Mouse (Mus musculus) frontal cortex, postnatal 14 days (tissue): ENCODE data around the gene Gkn2.

Experiments
- DNase-seq, 2 experiments: peaks; one replicate each; pipeline ENCODE4 v3.0.0; 2022; ENCODE audit warnings: low spot score in 2 of 2

Gene Gkn2

DNA sequence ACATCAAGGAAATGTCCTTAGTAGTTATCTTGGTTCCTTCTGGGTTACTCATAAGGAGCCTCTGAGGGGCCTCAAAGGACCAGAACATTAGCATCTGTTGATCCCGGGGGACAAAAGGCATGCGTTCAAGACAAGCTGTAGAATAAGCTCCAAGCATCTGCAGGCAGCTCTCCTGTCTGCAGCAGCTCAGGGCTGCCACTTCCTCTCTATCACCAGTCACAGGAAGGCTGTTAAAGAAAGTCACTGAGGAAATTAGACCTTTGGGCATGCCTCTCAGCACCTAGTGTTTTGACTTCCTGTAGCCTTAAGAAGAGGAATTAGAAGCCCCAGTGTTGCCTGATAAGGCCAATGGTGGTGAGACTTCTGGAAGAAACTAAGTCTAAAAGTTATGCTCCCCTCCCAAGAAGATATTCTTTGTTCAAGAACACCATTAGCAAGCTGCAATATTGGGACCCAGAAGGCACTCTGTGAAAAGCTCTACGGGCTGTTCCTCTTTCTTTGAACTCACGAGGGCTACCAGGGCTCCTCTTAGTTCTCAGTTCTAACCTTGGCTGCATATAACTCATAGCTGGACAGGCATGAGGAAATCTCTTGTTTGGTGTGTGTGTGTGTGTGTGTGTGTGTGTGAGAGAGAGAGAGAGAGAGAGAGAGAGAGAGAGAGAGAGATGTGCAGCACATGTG, 26.9 kb downstream of the Gkn2 start:
- no peak for DNase-seq

DNA sequence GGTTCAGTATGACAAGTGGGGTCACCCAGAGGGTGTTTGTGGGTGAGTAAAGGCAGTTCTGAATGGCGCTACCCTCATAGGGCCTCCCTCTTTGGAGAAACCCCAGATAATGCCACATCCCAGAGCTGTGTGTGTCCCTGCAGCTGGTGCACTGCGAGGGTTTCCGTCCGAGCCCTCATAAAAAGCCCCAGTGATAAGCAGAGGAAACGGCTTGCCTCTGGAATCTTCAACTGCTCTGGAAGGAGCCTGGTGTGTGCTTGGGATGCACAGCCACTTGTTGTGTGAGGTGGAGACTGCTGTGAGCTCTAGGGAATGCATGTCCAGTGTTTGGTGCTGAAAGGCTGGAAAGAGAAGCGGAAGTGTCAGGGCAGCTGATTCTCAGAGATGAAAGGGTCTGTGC, 28.3 kb downstream of the Gkn2 start:
- DNase-seq = no peak

DNA sequence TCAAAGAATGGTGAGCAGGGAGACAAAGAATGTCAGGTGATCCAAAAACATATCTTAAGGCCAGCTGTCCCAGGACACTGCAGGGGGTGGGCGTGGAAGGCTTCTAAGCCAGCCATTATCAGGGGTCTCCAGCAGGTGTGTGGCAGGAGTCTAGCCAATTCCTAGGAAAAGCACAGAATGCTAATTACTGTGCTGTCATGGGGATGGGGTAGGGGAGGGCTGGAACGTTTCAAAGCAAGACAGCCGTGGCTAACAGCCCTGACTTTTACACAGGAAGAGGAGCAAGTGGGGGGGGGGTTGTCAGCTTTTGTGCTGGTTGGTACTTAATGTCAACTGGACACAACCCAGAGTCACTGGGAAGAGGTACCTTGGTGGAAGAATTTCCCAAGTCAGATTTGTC, 38.9 kb downstream of the Gkn2 start:
- no peak for DNase-seq

DNA sequence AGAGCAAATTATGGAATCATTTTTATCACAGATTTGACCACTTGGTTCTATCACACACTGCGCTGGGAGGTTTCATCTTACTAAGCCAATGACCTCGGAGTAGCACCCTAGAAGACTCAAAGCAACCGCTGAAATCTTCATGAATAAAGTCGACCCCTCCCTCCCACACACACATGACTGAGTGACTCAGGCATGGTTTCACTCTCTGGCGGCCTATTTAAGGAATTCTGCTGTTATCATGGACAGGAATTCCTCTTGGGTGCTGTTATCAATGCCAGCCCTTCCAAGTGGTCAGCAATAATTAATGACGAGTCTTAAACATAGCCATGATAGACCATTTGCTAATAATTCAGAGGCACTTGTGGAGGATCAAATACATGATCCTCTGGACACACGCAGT, 49.1 kb downstream of the Gkn2 start:
- no peak for DNase-seq

DNA sequence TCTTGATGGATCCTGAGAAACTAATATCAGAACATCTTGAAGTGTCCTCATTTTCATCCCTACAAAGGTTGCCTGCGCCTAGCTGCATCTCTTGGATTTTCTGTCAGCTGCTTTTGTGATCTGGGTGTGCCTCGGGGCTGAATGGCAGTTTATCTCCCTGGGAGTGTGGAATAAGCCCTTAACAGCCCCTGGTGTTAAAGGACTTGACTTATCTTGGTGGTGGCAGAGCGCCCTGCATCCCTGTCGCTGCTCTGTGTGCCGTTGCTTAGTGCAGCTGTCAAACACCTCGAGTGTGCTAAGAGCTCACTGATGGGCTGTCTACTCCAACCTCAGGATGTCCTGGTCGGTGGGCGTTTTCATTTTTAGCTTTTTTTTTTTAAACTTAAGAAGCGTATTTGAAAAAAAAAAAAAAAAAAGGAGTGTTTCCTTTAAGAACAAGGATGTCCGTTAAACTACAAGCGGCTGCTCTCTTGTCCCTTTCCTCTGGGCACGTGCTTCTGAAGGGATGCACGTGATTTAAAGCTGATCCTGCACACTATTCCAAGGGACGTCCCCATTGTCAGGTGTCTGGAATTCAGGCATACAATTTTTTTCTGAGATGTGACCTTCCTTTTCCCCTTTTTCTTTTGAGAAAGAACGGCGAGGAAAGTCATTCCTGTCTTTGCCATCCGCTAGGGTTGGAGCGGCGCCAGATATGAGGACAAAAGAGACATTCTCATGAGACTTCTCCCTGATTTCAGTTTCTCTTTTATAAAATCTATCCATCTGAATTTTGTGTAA, 51.1 kb downstream of the Gkn2 start:
- no peak for DNase-seq

DNA sequence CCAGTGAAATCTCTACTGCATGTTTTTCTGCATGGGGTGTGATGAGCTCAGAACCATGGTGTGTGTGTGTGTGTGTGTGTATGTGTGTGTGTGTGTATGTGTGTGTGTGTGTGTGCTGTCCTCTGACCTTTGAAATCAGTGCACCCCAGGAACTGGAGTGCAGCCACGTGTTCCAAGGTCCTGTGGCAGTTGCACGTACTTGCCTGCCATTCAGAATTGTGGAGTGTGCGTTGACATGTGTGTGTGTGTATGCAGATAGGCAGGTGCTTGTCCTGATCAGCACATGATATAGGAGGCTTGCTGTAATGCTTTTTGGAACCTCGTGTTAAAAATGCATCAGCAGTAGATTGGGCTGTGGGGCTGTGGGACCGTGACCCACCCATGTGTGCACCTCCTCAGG, 53.8 kb downstream of the Gkn2 start:
- no peak for DNase-seq

DNA sequence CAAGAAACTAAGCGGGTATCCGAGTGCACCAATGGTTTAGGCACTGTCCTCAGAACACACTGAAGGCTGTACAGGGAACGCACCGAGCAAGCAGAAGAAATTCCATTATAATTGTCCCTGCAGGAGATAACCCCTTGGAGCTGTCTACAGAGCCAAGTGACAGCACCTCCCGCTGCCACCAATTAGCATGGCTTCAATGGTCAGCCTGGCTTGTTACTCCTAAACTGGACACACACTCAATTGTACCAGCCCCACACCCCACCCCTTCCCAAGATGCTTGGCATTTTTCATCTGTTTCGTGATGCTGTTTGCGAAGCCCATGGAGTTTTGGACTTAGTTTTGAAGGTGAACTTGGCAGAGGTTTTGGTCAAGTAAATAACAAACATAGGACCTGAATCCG, 54.5 kb downstream of the Gkn2 start:
- no peak for DNase-seq

DNA sequence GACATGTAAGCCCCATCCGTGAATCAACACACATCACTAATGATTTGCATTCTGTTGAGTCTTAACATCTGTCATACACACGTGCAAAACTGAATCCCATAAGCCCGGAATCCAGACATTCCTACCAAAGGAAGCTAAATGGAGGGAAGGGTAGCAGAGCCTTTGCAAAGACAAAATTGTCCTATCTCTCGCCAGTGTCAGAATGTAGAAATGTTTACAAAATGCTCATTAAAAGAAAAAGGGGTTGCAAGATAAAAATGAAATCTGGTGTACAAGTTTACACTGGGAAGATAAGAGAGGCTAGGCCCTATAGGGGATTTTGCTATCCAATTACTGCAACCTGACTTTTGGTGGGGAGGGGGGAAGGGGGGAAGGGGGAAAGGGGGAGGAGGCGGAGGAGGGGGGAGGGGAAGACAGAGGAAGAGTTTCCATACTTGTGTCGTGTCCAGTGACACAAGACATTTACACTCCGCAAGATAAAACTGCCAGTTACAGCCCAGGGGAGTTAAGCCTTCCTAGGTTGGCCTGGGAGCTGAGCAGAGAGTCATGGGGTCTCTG, 55.4 kb downstream of the Gkn2 start, which contains the start of gene Bmp10:
Gene Bmp10 (plus strand): TSS at position 508 of the 558 bp plus-strand sequence.
- DNase-seq = no peak
